Mouse (Mus musculus) adrenal gland, adult 2 months (tissue): ENCODE measurements around the gene Igfals. TPM values are rescaled to one million over a fixed set of nuclear protein-coding genes. Genes with fewer than 3 reads are reported as not detected.

Experiments
- DNase-seq: peaks from one replicate; pipeline ENCODE4 v3.0.0; 2021
- polyA plus RNA-seq: library from polyadenylated mRNA; depleted of rRNA; stranded (reverse); fragments of >200 nt; gene quantifications from 2 replicates; pipeline ENCODE4 v1.2.3, GENCODE M21; 2012
- total RNA-seq, 2 experiments: library from RNA; stranded (reverse); gene quantifications; 2 replicates each; pipeline ENCODE4 v1.2.3; 2021

Igfals gene
- total and polyA plus RNA-seq, 3 experiments, result 5.5 to 11.2 (median 6.7) TPM

- peak; percentile 59 for DNase-seq
Measured at GRCm38 (mm10) chr17:24894061-24894994, 28.5 kb downstream of the Igfals start.

- DNase-seq, result peak; percentile 89
Measured at GRCm38 (mm10) chr17:24894995-24895547, 29.3 kb downstream of the Igfals start, which contains the start of the genes Eme2 and Mrps34. Eme2 (minus strand) TSS chr17:24895087. Mrps34 (plus strand) TSS chr17:24895116.

GRCm38 (mm10) chr17:24895571-24896240 lies 29.9 kb downstream of the Igfals start:
- DNase-seq, result peak; percentile 88

GRCm38 (mm10) chr17:24896241-24896992 lies 30.6 kb downstream of the Igfals start, which contains the start of gene Nme3:
Nme3 (plus strand) TSS chr17:24896500.
- DNase-seq, result peak; percentile 92

GRCm38 (mm10) chr17:24896993-24897269 lies 31.1 kb downstream of the Igfals start:
- DNase-seq, result no peak

GRCm38 (mm10) chr17:24897600-24897999 lies 31.8 kb downstream of the Igfals start:
- DNase-seq, result peak; percentile 78

- DNase-seq, result no peak
Measured at GRCm38 (mm10) chr17:24898041-24898854, 32.5 kb downstream of the Igfals start.

GRCm38 (mm10) chr17:24899153-24899552 lies 33.4 kb downstream of the Igfals start:
- no peak for DNase-seq

GRCm38 (mm10) chr17:24900014-24900413 lies 34.2 kb downstream of the Igfals start:
- no peak for DNase-seq

- DNase-seq, result no peak
Measured at GRCm38 (mm10) chr17:24902124-24902523, 36.3 kb downstream of the Igfals start.

GRCm38 (mm10) chr17:24902671-24903474 lies 37.1 kb downstream of the Igfals start:
- no peak for DNase-seq

GRCm38 (mm10) chr17:24903767-24904166 lies 38.0 kb downstream of the Igfals start:
- no peak for DNase-seq

- peak; percentile 92 for DNase-seq
Measured at GRCm38 (mm10) chr17:24907591-24907990, 41.8 kb downstream of the Igfals start.

- DNase-seq, result no peak
Measured at GRCm38 (mm10) chr17:24913984-24914383, 48.2 kb downstream of the Igfals start.

GRCm38 (mm10) chr17:24923246-24923645 lies 57.4 kb downstream of the Igfals start:
- DNase-seq, result no peak

GRCm38 (mm10) chr17:24929506-24929905 lies 63.7 kb downstream of the Igfals start:
- peak; percentile 85 for DNase-seq
